Mouse (Mus musculus): ENCODE measurements at regions not wholly inside any gene's neighbourhood (a gene's known extent, or its start where the extent isn't known, plus 50 kb on each side); places are given as distances from the start of the nearest gene placed in this dataset.
A peak's percentile ranks its signal among the peaks of the same experiment; 100 is the strongest.

- no peaks in the 10 kb centered on the region for H3K27me3 ChIP-seq (ENCODE audit: insufficient read depth, low read length)
- WGBS: 25% methylated on average over 2 of the region's 2 CpGs
- no peaks in the 10 kb centered on the region for H3K36me3 ChIP-seq (ENCODE audit: insufficient read depth)
- H3K4me1 ChIP-seq (ENCODE audit: insufficient read depth): no peaks in the 10 kb centered on the region
- no peak for ATAC-seq
- no peak overlapping the region for H3K9ac ChIP-seq
- TF ChIP-seq CTCF (IDR thresholded peaks at IDR 0.05; ENCODE audit: low read depth): no peak
- no peak overlapping the region for H3K4me3 ChIP-seq (ENCODE audit: low read depth, low read length)
- H3K9me3 ChIP-seq (ENCODE audit: low read length): no peaks in the 10 kb centered on the region
- no peak overlapping the region for H3K4me2 ChIP-seq (ENCODE audit: low read depth)
- no peak overlapping the region for H3K27ac ChIP-seq (ENCODE audit: low read depth, low read length)
- DNase-seq: no peak
Measured at GRCm38 (mm10) chr1:136690068-136690467, 65.4 kb downstream of the Zfp281 start.

GRCm38 (mm10) chr1:136693421-136693820, 68.7 kb downstream of the Zfp281 start:
- WGBS: 37% methylated on average over 5 of the region's 5 CpGs
- H3K4me2 ChIP-seq (ENCODE audit: low read depth): no peak overlapping the region
- no peak overlapping the region for H3K27ac ChIP-seq (ENCODE audit: low read depth, low read length)
- H3K27me3 ChIP-seq (ENCODE audit: insufficient read depth, low read length): no peaks in the 10 kb centered on the region
- H3K9me3 ChIP-seq (ENCODE audit: low read length): no peaks in the 10 kb centered on the region
- no peaks in the 10 kb centered on the region for H3K36me3 ChIP-seq (ENCODE audit: insufficient read depth)
- no peak for ATAC-seq
- no peaks in the 10 kb centered on the region for H3K4me1 ChIP-seq (ENCODE audit: insufficient read depth)
- H3K9ac ChIP-seq: no peak overlapping the region
- no peak overlapping the region for H3K4me3 ChIP-seq (ENCODE audit: low read depth, low read length)
- DNase-seq: no peak
- no peak for TF ChIP-seq CTCF (IDR thresholded peaks at IDR 0.05; ENCODE audit: low read depth)

- Histone ChIP-seq H3K9ac (no peak overlapping the region), H3K27me3 (ENCODE audit: insufficient read depth, low read length) (no peaks in the 10 kb centered on the region), H3K36me3 (ENCODE audit: insufficient read depth) (no peaks in the 10 kb centered on the region), H3K27ac (ENCODE audit: low read depth, low read length) (no peak overlapping the region), H3K9me3 (ENCODE audit: low read length) (no peaks in the 10 kb centered on the region), H3K4me1 (ENCODE audit: insufficient read depth) (no peaks in the 10 kb centered on the region), H3K4me3 (ENCODE audit: low read depth, low read length) (no peak overlapping the region), H3K4me2 (ENCODE audit: low read depth) (no peak overlapping the region)
- ATAC-seq (no peak), DNase-seq (no peak)
- no peak for TF ChIP-seq CTCF (IDR thresholded peaks at IDR 0.05; ENCODE audit: low read depth)
- 69% methylated on average over 7 of the region's 7 CpGs for WGBS
Measured at GRCm38 (mm10) chr1:136694983-136695382, 70.3 kb downstream of the Zfp281 start.

GRCm38 (mm10) chr1:136696077-136696641, 71.5 kb downstream of the Zfp281 start:
- 12% methylated on average over 19 of the region's 19 CpGs for WGBS
- Histone ChIP-seq H3K4me1 (ENCODE audit: insufficient read depth) (no peaks in the 10 kb centered on the region), H3K4me3 (ENCODE audit: low read depth, low read length) (no peak overlapping the region), H3K27ac (ENCODE audit: low read depth, low read length) (no peak overlapping the region), H3K9ac (no peak overlapping the region), H3K9me3 (ENCODE audit: low read length) (no peaks in the 10 kb centered on the region), H3K27me3 (ENCODE audit: insufficient read depth, low read length) (no peaks in the 10 kb centered on the region), H3K4me2 (ENCODE audit: low read depth) (peak overlapping the region; percentile 31), H3K36me3 (ENCODE audit: insufficient read depth) (no peaks in the 10 kb centered on the region)
- no peak for DNase-seq
- TF ChIP-seq CTCF (IDR thresholded peaks at IDR 0.05; ENCODE audit: low read depth): no peak
- no peak for ATAC-seq

GRCm38 (mm10) chr1:136698454-136699152, 73.9 kb downstream of the Zfp281 start:
- no peak overlapping the region for H3K9ac ChIP-seq
- no peak for TF ChIP-seq CTCF (IDR thresholded peaks at IDR 0.05; ENCODE audit: low read depth)
- 32% methylated on average over 9 of the region's 9 CpGs for WGBS

GRCm38 (mm10) chr1:136699153-136699524, 74.4 kb downstream of the Zfp281 start:
- H3K4me1 ChIP-seq (ENCODE audit: insufficient read depth): no peaks in the 10 kb centered on the region
- TF ChIP-seq CTCF (IDR thresholded peaks at IDR 0.05; ENCODE audit: low read depth): no peak
- H3K4me2 ChIP-seq (ENCODE audit: low read depth): no peak overlapping the region
- H3K27ac ChIP-seq (ENCODE audit: low read depth, low read length): no peak overlapping the region
- WGBS: 88% methylated on average over 7 of the region's 7 CpGs
- no peaks in the 10 kb centered on the region for H3K27me3 ChIP-seq (ENCODE audit: insufficient read depth, low read length)
- H3K36me3 ChIP-seq (ENCODE audit: insufficient read depth): no peaks in the 10 kb centered on the region
- H3K9me3 ChIP-seq (ENCODE audit: low read length): no peaks in the 10 kb centered on the region
- no peak for DNase-seq
- ATAC-seq: no peak
- H3K4me3 ChIP-seq (ENCODE audit: low read depth, low read length): no peak overlapping the region
- no peak overlapping the region for H3K9ac ChIP-seq

More at GRCm38 (mm10) chr1:136698454-136699152, 73.9 kb downstream of the Zfp281 start:
- no peaks in the 10 kb centered on the region for H3K36me3 ChIP-seq (ENCODE audit: insufficient read depth)
- DNase-seq: no peak
- H3K27me3 ChIP-seq (ENCODE audit: insufficient read depth, low read length): no peaks in the 10 kb centered on the region
- no peak overlapping the region for H3K27ac ChIP-seq (ENCODE audit: low read depth, low read length)
- ATAC-seq: no peak
- H3K4me1 ChIP-seq (ENCODE audit: insufficient read depth): no peaks in the 10 kb centered on the region
- H3K9me3 ChIP-seq (ENCODE audit: low read length): no peaks in the 10 kb centered on the region
- no peak overlapping the region for H3K4me3 ChIP-seq (ENCODE audit: low read depth, low read length)
- H3K4me2 ChIP-seq (ENCODE audit: low read depth): no peak overlapping the region

- H3K4me1 ChIP-seq (ENCODE audit: insufficient read depth): no peaks in the 10 kb centered on the region
- no peaks in the 10 kb centered on the region for H3K9me3 ChIP-seq (ENCODE audit: low read length)
- H3K27me3 ChIP-seq (ENCODE audit: insufficient read depth, low read length): no peaks in the 10 kb centered on the region
- H3K4me3 ChIP-seq (ENCODE audit: low read depth, low read length): no peak overlapping the region
- no peak overlapping the region for H3K9ac ChIP-seq
- ATAC-seq: no peak
- H3K36me3 ChIP-seq (ENCODE audit: insufficient read depth): no peaks in the 10 kb centered on the region
- WGBS: 92% methylated on average over 8 of the region's 8 CpGs
- no peak for TF ChIP-seq CTCF (IDR thresholded peaks at IDR 0.05; ENCODE audit: low read depth)
- H3K4me2 ChIP-seq (ENCODE audit: low read depth): no peak overlapping the region
- DNase-seq: no peak
- no peak overlapping the region for H3K27ac ChIP-seq (ENCODE audit: low read depth, low read length)
Measured at GRCm38 (mm10) chr1:136699571-136699970, 74.9 kb downstream of the Zfp281 start.
